Mouse (Mus musculus) brain, embryonic 14.5 days (tissue): Measurements from ENCODE around the gene Lrrc8a.

ENCODE experiments used
- CTCF ChIP-seq: fragments of 200-500 bp; IDR thresholded peaks from 2 replicates; pipeline ENCODE4 v1.5.1; 2012; ENCODE audit warnings: inconsistent platforms, mild to moderate bottlenecking, moderate library complexity, borderline replicate concordance; ENCODE audit not compliant: insufficient read depth, insufficient read length; ENCODE audit errors: extremely low read depth
- POLR2A ChIP-seq: fragments of 200-500 bp; IDR thresholded peaks from 2 replicates; pipeline ENCODE4 v1.6.1; 2012; ENCODE audit warnings: mild to moderate bottlenecking, inconsistent platforms, borderline replicate concordance; ENCODE audit not compliant: poor library complexity, insufficient read depth, insufficient read length, severe bottlenecking; ENCODE audit errors: extremely low read depth

- TF ChIP-seq CTCF (no peak), POLR2A (no peak)
These were observed 25.4 kb upstream of the Lrrc8a start for GRCm38 (mm10) chr2:30212169-30212545.
